Mouse (Mus musculus) liver, postnatal 0 days (tissue): ENCODE measurements at regions not wholly inside any gene's neighbourhood (a gene's known extent, or its start where the extent isn't known, plus 50 kb on each side); places are given as distances from the start of the nearest gene placed in this dataset.

ENCODE experiments used
- CTCF ChIP-seq: sonication (generic); IDR thresholded peaks from 2 replicates; pipeline ENCODE4 v1.5.1; 2016; ENCODE audit warnings: antibody characterized with exemption, low read depth
- EP300 ChIP-seq: IDR thresholded peaks from 2 replicates; pipeline ENCODE4 v1.6.1; 2016; ENCODE audit warnings: antibody characterized with exemption, low read depth, mild to moderate bottlenecking

DNA sequence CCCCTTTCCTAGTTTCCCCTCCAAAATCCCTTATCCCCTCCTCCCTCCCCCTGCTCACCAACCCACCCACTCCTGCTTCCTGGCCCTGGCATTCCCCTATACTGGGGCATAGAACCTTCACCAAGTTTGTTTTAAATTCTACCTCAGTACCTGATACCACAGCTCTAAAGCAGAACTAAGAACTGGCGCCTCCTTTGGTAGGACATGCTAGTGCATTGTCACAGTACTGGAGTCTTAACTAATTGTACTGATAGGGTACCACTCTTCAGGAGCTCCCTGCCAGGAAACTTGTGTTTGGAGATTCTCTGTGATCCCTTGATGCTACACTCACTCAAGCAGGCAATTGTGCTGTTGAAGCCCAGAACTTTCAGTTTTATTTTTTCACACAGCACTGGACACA, 92.0 kb upstream of the Ank start:
- TF ChIP-seq EP300 (no peak), CTCF (no peak)
